Mouse (Mus musculus): ENCODE results near the gene Gm10277. TPM values are rescaled to one million over a fixed set of nuclear protein-coding genes. Genes with fewer than 3 reads are reported as not detected.
"Not testable (repeated sequence)": the region's sequence is repeated elsewhere in the genome, so short reads cannot be mapped to it uniquely, and the experiment has no call there.

Gm10277 gene
- polyA plus RNA-seq, 1 experiment from 2014 or later, result 0.84 TPM

DNA sequence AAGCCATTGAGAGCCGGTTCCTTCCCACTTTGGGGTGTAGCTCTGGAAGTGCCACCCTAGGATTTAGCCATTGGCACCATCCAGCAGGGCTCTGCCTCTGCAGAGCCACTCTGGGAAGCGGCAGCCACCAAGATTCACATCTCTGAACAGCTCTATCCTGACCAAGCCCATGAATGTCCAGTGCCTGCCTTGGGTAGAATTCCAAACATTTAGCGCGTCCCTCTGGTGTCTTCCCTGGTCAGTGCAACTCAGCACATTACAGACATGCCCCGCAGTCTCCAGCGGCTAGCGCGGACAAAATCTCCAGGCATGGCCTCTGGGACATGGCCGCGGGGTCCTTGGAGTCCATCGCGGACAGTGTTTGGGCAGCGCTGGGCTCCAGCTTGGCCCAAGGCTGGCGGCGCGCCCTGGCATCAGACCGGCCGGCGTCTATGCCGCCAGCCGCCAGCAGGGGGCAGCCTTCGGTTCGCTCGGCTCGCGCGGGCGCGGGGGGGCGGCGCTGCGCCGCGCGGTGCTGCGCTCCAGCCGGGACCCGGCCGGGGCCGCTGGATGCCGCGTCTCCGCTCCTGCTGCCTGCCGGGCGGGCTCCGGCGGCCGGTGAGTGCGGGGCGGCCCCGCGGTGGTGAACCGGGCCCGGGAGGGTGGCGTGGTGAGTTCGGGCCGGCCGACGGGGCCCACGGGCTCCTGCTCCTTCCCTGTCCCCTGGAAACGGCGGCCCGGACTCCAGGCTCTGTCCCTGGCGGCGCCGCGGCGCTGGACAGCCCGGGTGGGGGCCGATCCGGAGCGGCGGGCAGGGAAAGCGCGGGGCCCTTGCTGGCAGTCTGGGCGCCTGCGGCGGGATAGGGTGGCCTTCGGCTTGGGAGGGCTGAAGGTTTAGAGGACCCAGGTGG lies 24.5 kb downstream of the Gm10277 start, which contains the start of gene Myo18a:
Gene Myo18a (plus strand): TSS at position 464 of the 890 bp plus-strand sequence.
- peak within 1 kb of the TSS; percentile 85 for H3K4me2 ChIP-seq (ENCODE audit: low read length)
- H3K36me3 ChIP-seq (ENCODE audit: control insufficient read depth, insufficient read depth, low read length), result no peaks in the 10 kb centered on the region
- H3K27me3 ChIP-seq (ENCODE audit: control insufficient read depth, insufficient read depth, low read length), result no peaks in the 10 kb centered on the region
- H3K9me3 ChIP-seq (ENCODE audit: control insufficient read depth, low read length), result no peaks in the 10 kb centered on the region
- peaks cover 24 to 40% of the 10 kb centered on the region in 2 experiments for H3K4me1 ChIP-seq (ENCODE audit: control insufficient read depth in 2 of 2, insufficient read depth in 2 of 2, low read length in 2 of 2)
- H3K27ac ChIP-seq (replicated peaks in 1 of 2; ENCODE audit: control insufficient read depth in 1 of 2, insufficient read depth in 1 of 2, low read depth in 2 of 2, low read length in 2 of 2), result peak within 1 kb of the TSS; percentile 33 to 85; a peak in 3 of 4 replicates
- peak; percentile 78 for ATAC-seq (ENCODE audit: insufficient number of reproducible peaks, insufficient read depth, low FRiP score, low read depth)
- WGBS, result 3% methylated on average over 51 of the region's 79 CpGs
- H3K4me3 ChIP-seq (ENCODE audit: control insufficient read depth in 1 of 2, insufficient read depth in 1 of 2, low read depth in 1 of 2, low read length in 2 of 2), result peak within 1 kb of the TSS; percentile 86 to 94
- peak within 1 kb of the TSS; percentile 96 for H3K9ac ChIP-seq (ENCODE audit: low read length)

- no peaks in the 10 kb centered on the region for H3K9me3 ChIP-seq (ENCODE audit: control insufficient read depth, low read length)
- H3K9ac ChIP-seq (ENCODE audit: low read length), result no peak overlapping the region
- 82% methylated on average over 4 of the region's 4 CpGs for WGBS
- no peaks in the 10 kb centered on the region for H3K36me3 ChIP-seq (ENCODE audit: control insufficient read depth, insufficient read depth, low read length)
- no peak for ATAC-seq (ENCODE audit: insufficient number of reproducible peaks, insufficient read depth, low FRiP score, low read depth)
- no peak overlapping the region for H3K4me3 ChIP-seq (ENCODE audit: control insufficient read depth in 1 of 2, insufficient read depth in 1 of 2, low read depth in 1 of 2, low read length in 2 of 2)
- no peak overlapping the region for H3K4me2 ChIP-seq (ENCODE audit: low read length)
- no peak overlapping the region for H3K27ac ChIP-seq (replicated peaks in 1 of 2; ENCODE audit: control insufficient read depth in 1 of 2, insufficient read depth in 1 of 2, low read depth in 2 of 2, low read length in 2 of 2)
- peaks cover 14 to 17% of the 10 kb centered on the region in 2 experiments for H3K4me1 ChIP-seq (ENCODE audit: control insufficient read depth in 2 of 2, insufficient read depth in 2 of 2, low read length in 2 of 2)
- H3K27me3 ChIP-seq (ENCODE audit: control insufficient read depth, insufficient read depth, low read length), result no peaks in the 10 kb centered on the region
These were observed 27.5 kb downstream of the Gm10277 start for GRCm38 (mm10) chr11:77760031-77760430.

DNA sequence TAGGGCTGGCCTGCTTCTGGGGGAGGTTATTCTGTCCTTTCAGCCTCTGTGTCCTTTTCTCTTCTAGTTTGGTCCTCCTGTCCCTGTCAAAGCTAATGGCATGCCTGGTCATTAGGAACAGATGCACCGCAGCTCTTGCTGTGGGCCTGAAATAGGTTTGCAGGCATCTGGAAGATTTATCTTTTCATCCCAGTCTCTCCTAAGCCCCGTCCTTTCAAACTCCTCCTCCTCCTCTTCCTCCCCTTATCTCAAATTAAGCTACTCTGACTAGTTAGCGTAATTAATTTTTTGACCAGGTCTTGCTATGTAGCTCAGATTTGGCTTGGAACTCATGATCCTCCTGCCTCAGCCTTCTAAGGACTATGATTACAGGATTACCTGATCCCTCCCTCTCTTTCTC lies 34.1 kb downstream of the Gm10277 start:
- no peaks in the 10 kb centered on the region for H3K36me3 ChIP-seq (ENCODE audit: control insufficient read depth, insufficient read depth, low read length)
- 47% methylated on average over 3 of the region's 3 CpGs for WGBS
- ATAC-seq (ENCODE audit: insufficient number of reproducible peaks, insufficient read depth, low FRiP score, low read depth), result no peak

DNA sequence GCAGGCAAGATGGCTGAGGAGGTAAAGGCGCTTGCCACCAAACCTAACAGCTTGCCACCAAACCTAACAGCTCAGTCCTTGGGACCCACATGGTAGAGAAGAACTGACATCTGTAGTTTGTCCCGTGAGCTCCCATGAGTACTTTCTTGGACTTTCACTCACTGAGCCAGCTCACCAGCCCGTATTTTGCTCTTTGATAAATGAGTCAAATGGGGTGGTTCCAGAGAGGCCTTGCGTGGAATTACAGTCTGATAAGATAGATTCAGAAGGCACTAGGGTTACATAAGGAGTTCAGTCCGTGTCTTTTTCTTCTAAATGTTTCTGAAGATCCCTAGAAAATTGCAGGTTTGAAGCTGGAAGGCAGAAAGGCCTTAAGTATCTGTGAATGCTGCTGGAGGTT lies 35.0 kb downstream of the Gm10277 start:
- H3K4me2 ChIP-seq (ENCODE audit: low read length), result no peak overlapping the region
- no peak overlapping the region for H3K9ac ChIP-seq (ENCODE audit: low read length)
- no peaks in the 10 kb centered on the region for H3K4me1 ChIP-seq (ENCODE audit: control insufficient read depth in 2 of 2, insufficient read depth in 2 of 2, low read length in 2 of 2)
- H3K9me3 ChIP-seq (ENCODE audit: control insufficient read depth, low read length), result no peaks in the 10 kb centered on the region
- no peak overlapping the region for H3K4me3 ChIP-seq (ENCODE audit: control insufficient read depth in 1 of 2, insufficient read depth in 1 of 2, low read depth in 1 of 2, low read length in 2 of 2)
- no peaks in the 10 kb centered on the region for H3K27me3 ChIP-seq (ENCODE audit: control insufficient read depth, insufficient read depth, low read length)
- H3K27ac ChIP-seq (replicated peaks in 1 of 2; ENCODE audit: control insufficient read depth in 1 of 2, insufficient read depth in 1 of 2, low read depth in 2 of 2, low read length in 2 of 2), result no peak overlapping the region
- 62% methylated on average over 5 of the region's 5 CpGs for WGBS
- no peaks in the 10 kb centered on the region for H3K36me3 ChIP-seq (ENCODE audit: control insufficient read depth, insufficient read depth, low read length)
- no peak for ATAC-seq (ENCODE audit: insufficient number of reproducible peaks, insufficient read depth, low FRiP score, low read depth)

More for the DNA sequence above, 34.1 kb downstream of the Gm10277 start:
- H3K4me2 ChIP-seq (ENCODE audit: low read length), result no peak overlapping the region
- H3K4me1 ChIP-seq (ENCODE audit: control insufficient read depth in 2 of 2, insufficient read depth in 2 of 2, low read length in 2 of 2), result no peaks in the 10 kb centered on the region
- H3K4me3 ChIP-seq (ENCODE audit: control insufficient read depth in 1 of 2, insufficient read depth in 1 of 2, low read depth in 1 of 2, low read length in 2 of 2), result no peak overlapping the region
- H3K27ac ChIP-seq (replicated peaks in 1 of 2; ENCODE audit: control insufficient read depth in 1 of 2, insufficient read depth in 1 of 2, low read depth in 2 of 2, low read length in 2 of 2), result no peak overlapping the region
- no peaks in the 10 kb centered on the region for H3K9me3 ChIP-seq (ENCODE audit: control insufficient read depth, low read length)
- no peak overlapping the region for H3K9ac ChIP-seq (ENCODE audit: low read length)
- no peaks in the 10 kb centered on the region for H3K27me3 ChIP-seq (ENCODE audit: control insufficient read depth, insufficient read depth, low read length)

GRCm38 (mm10) chr11:77748996-77749395 lies 38.6 kb downstream of the Gm10277 start:
- H3K36me3 ChIP-seq (ENCODE audit: control insufficient read depth, insufficient read depth, low read length), result no peaks in the 10 kb centered on the region
- no peaks in the 10 kb centered on the region for H3K9me3 ChIP-seq (ENCODE audit: control insufficient read depth, low read length)
- H3K27ac ChIP-seq (replicated peaks in 1 of 2; ENCODE audit: control insufficient read depth in 1 of 2, insufficient read depth in 1 of 2, low read depth in 2 of 2, low read length in 2 of 2), result no peak overlapping the region
- no peaks in the 10 kb centered on the region for H3K4me1 ChIP-seq (ENCODE audit: control insufficient read depth in 2 of 2, insufficient read depth in 2 of 2, low read length in 2 of 2)
- no peaks in the 10 kb centered on the region for H3K27me3 ChIP-seq (ENCODE audit: control insufficient read depth, insufficient read depth, low read length)
- ATAC-seq (ENCODE audit: insufficient number of reproducible peaks, insufficient read depth, low FRiP score, low read depth), result no peak
- no peak overlapping the region for H3K4me3 ChIP-seq (ENCODE audit: control insufficient read depth in 1 of 2, insufficient read depth in 1 of 2, low read depth in 1 of 2, low read length in 2 of 2)
- no peak overlapping the region for H3K4me2 ChIP-seq (ENCODE audit: low read length)
- 81% methylated on average over 5 of the region's 5 CpGs for WGBS
- H3K9ac ChIP-seq (ENCODE audit: low read length), result no peak overlapping the region

DNA sequence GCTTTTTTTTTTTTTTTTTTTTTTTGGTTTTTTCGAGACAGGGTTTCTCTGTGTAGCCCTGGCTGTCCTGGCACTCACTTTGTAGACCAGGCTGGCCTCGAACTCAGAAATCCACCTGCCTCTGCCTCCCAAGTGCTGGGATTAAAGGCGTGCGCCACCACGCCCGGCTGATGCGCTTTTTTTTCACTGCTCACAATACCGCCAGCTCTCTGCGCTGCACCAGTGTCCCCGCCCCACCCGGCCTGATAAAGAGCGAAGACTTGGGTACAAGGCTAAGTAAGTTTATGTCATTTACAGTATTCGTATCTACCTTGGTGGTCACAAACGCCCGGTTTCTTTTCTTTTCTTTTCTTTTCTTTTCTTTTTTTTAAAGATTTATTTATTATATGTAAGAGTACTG lies 40.4 kb downstream of the Gm10277 start:
- H3K4me1 ChIP-seq (ENCODE audit: control insufficient read depth in 2 of 2, insufficient read depth in 2 of 2, low read length in 2 of 2); H3K4me3 ChIP-seq (ENCODE audit: control insufficient read depth in 1 of 2, insufficient read depth in 1 of 2, low read depth in 1 of 2, low read length in 2 of 2); H3K9ac ChIP-seq (ENCODE audit: low read length); H3K4me2 ChIP-seq (ENCODE audit: low read length); H3K27ac ChIP-seq (replicated peaks in 1 of 2; ENCODE audit: control insufficient read depth in 1 of 2, insufficient read depth in 1 of 2, low read depth in 2 of 2, low read length in 2 of 2); ATAC-seq (ENCODE audit: insufficient number of reproducible peaks, insufficient read depth, low FRiP score, low read depth); H3K9me3 ChIP-seq (ENCODE audit: control insufficient read depth, low read length); H3K27me3 ChIP-seq (ENCODE audit: control insufficient read depth, insufficient read depth, low read length); H3K36me3 ChIP-seq (ENCODE audit: control insufficient read depth, insufficient read depth, low read length): not testable (repeated sequence)
- 87% methylated on average over 13 of the region's 15 CpGs for WGBS

- H3K9ac ChIP-seq (ENCODE audit: low read length), result no peak overlapping the region
- H3K4me3 ChIP-seq (ENCODE audit: control insufficient read depth in 1 of 2, insufficient read depth in 1 of 2, low read depth in 1 of 2, low read length in 2 of 2), result no peak overlapping the region
- no peak for ATAC-seq (ENCODE audit: insufficient number of reproducible peaks, insufficient read depth, low FRiP score, low read depth)
- no peaks in the 10 kb centered on the region for H3K4me1 ChIP-seq (ENCODE audit: control insufficient read depth in 2 of 2, insufficient read depth in 2 of 2, low read length in 2 of 2)
- H3K9me3 ChIP-seq (ENCODE audit: control insufficient read depth, low read length), result no peaks in the 10 kb centered on the region
- H3K27me3 ChIP-seq (ENCODE audit: control insufficient read depth, insufficient read depth, low read length), result no peaks in the 10 kb centered on the region
- no peak overlapping the region for H3K27ac ChIP-seq (replicated peaks in 1 of 2; ENCODE audit: control insufficient read depth in 1 of 2, insufficient read depth in 1 of 2, low read depth in 2 of 2, low read length in 2 of 2)
- 82% methylated on average over 4 of the region's 4 CpGs for WGBS
- H3K36me3 ChIP-seq (ENCODE audit: control insufficient read depth, insufficient read depth, low read length), result no peaks in the 10 kb centered on the region
- no peak overlapping the region for H3K4me2 ChIP-seq (ENCODE audit: low read length)
These were observed 40.9 kb downstream of the Gm10277 start for GRCm38 (mm10) chr11:77746652-77747051.
